Mouse (Mus musculus) hindbrain, embryonic 11.5 days (tissue): ENCODE measurements at regions not wholly inside any gene's neighbourhood (a gene's known extent, or its start where the extent isn't known, plus 50 kb on each side); places are given as distances from the start of the nearest gene placed in this dataset.

ENCODE experiments used
- ATAC-seq: fragments of 200-750 bp; cut with Nextera tagmentation; 2 replicates; pipeline ENCODE4 v1.8.0; 2017; ENCODE audit warnings: mild to moderate bottlenecking, moderate TSS enrichment, moderate library complexity; ENCODE audit not compliant: low FRiP score
- DNase-seq: peaks from one replicate; pipeline ENCODE4 v3.0.0-alpha.2; 2015; ENCODE audit warnings: low spot score
- H3K27ac ChIP-seq: fragments of 300-500 bp; sonication (generic); 2 replicates; pipeline ENCODE4 v1.5.1; 2014; ENCODE audit warnings: mild to moderate bottlenecking, low read depth, low read length
- H3K27me3 ChIP-seq: fragments of 300-500 bp; sonication (generic); 2 replicates; pipeline ENCODE4 v1.6.1; 2014; ENCODE audit warnings: mild to moderate bottlenecking, low read length, moderate library complexity, mixed read lengths; ENCODE audit not compliant: control insufficient read depth, insufficient read depth
- H3K36me3 ChIP-seq: fragments of 300-500 bp; sonication (generic); 2 replicates; pipeline ENCODE4 v1.6.1; 2014; ENCODE audit warnings: mild to moderate bottlenecking, low read length, moderate library complexity, mixed read lengths; ENCODE audit not compliant: control insufficient read depth, insufficient read depth
- H3K4me1 ChIP-seq: fragments of 300-500 bp; sonication (generic); replicated peaks from 2 replicates; pipeline ENCODE4 v1.6.1; 2014; ENCODE audit warnings: low read length, mixed read lengths; ENCODE audit not compliant: control insufficient read depth, insufficient read depth
- H3K4me2 ChIP-seq: fragments of 300-500 bp; sonication (generic); replicated peaks from 2 replicates; pipeline ENCODE4 v1.6.1; 2014; ENCODE audit warnings: mild to moderate bottlenecking, low read depth, low read length
- H3K4me3 ChIP-seq: fragments of 300-500 bp; sonication (generic); 2 replicates; pipeline ENCODE4 v1.5.1; 2014; ENCODE audit warnings: low read depth, low read length
- H3K9ac ChIP-seq: fragments of 300-500 bp; sonication (generic); 2 replicates; pipeline ENCODE4 v1.6.1; 2014; ENCODE audit warnings: low read depth, low read length
- H3K9me3 ChIP-seq: fragments of 300-500 bp; sonication (generic); 2 replicates; pipeline ENCODE4 v1.6.1; 2016; ENCODE audit warnings: low read length; ENCODE audit not compliant: control insufficient read depth
- WGBS: fragments of 180-500 bp; shearing (Covaris S2); extraction: QIAGEN DNeasy Blood & Tissue Kit; methylation state at CpG from one replicate; pipeline ENCODE4 v1.1.7; 2014; 5-methylcytosine and 5-hydroxymethylcytosine counted together

- H3K4me3 ChIP-seq = no peak overlapping the region
- H3K4me1 ChIP-seq = no peaks in the 10 kb centered on the region
- ATAC-seq (no peak), DNase-seq (no peak)
- H3K9ac ChIP-seq = no peak overlapping the region
- H3K4me2 ChIP-seq = no peak overlapping the region
- H3K36me3 ChIP-seq = no peaks in the 10 kb centered on the region
- WGBS = 79% methylated on average over 2 of the region's 2 CpGs
- no peak overlapping the region for H3K27ac ChIP-seq
- H3K9me3 ChIP-seq = no peaks in the 10 kb centered on the region
- H3K27me3 ChIP-seq = no peaks in the 10 kb centered on the region
Observed at GRCm38 (mm10) chr14:21932771-21933170, 56.6 kb downstream of the Zfp503 start.

DNA sequence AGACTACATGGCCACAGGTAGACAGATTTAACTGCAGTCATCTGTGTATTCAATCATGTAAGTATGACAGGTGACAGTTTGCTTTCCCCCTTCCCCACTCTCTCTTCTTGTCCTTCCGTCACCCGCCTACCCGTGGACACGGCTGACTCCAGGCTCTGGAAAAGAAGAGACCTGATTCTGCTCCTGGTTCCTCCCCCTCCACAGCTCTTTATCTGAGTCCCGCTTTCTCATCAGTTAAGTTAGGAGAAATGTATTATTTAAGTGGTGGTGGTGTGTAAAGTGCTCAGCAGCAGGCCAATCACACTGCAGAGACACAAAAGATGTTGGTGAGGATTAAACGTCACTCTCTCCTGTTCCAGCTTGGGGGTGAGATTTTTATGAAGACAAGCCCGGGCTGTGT is 57.5 kb downstream of the Zfp503 start:
- no peak overlapping the region for H3K4me3 ChIP-seq
- H3K4me1 ChIP-seq = no peaks in the 10 kb centered on the region
- no peak overlapping the region for H3K4me2 ChIP-seq
- H3K9me3 ChIP-seq = no peaks in the 10 kb centered on the region
- no peak for ATAC-seq
- DNase-seq = no peak
- no peaks in the 10 kb centered on the region for H3K27me3 ChIP-seq
- no peak overlapping the region for H3K27ac ChIP-seq
- H3K36me3 ChIP-seq = no peaks in the 10 kb centered on the region
- WGBS = 78% methylated on average over 7 of the region's 7 CpGs
- H3K9ac ChIP-seq = no peak overlapping the region

GRCm38 (mm10) chr14:21929048-21929447 is 60.4 kb downstream of the Zfp503 start:
- H3K9ac ChIP-seq = no peak overlapping the region
- H3K9me3 ChIP-seq = no peaks in the 10 kb centered on the region
- no peak for ATAC-seq
- H3K27ac ChIP-seq = no peak overlapping the region
- H3K4me2 ChIP-seq = no peak overlapping the region
- no peaks in the 10 kb centered on the region for H3K36me3 ChIP-seq
- 77% methylated on average over 5 of the region's 5 CpGs for WGBS
- H3K27me3 ChIP-seq = no peaks in the 10 kb centered on the region
- no peak overlapping the region for H3K4me3 ChIP-seq
- DNase-seq = no peak
- no peaks in the 10 kb centered on the region for H3K4me1 ChIP-seq

DNA sequence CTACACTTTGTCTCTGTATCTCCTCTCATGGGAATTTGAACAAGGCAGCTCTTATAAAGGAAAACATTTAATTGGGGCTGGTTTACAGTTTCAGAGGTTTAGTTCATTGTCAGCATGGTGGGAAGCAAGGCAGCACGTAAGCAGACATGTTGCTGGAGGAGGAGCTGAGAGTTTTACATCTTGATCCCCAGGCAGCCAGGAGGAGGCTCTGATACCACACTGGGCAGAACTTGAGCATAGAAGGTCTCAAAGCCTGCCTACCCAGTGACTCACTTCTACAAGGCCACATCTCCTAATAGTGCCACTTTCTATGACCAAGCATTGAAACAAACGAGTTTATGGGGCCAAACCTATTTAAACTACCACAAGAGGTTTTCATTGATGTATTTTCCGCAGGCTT is 67.9 kb upstream of the Comtd1 start:
- DNase-seq (no peak), ATAC-seq (no peak)
- Histone ChIP-seq H3K9ac (no peak overlapping the region), H3K9me3 (no peaks in the 10 kb centered on the region), H3K4me2 (no peak overlapping the region), H3K36me3 (no peaks in the 10 kb centered on the region), H3K27me3 (no peaks in the 10 kb centered on the region), H3K4me1 (no peaks in the 10 kb centered on the region), H3K27ac (no peak overlapping the region), H3K4me3 (no peak overlapping the region)
- 87% methylated on average over 3 of the region's 3 CpGs for WGBS

DNA sequence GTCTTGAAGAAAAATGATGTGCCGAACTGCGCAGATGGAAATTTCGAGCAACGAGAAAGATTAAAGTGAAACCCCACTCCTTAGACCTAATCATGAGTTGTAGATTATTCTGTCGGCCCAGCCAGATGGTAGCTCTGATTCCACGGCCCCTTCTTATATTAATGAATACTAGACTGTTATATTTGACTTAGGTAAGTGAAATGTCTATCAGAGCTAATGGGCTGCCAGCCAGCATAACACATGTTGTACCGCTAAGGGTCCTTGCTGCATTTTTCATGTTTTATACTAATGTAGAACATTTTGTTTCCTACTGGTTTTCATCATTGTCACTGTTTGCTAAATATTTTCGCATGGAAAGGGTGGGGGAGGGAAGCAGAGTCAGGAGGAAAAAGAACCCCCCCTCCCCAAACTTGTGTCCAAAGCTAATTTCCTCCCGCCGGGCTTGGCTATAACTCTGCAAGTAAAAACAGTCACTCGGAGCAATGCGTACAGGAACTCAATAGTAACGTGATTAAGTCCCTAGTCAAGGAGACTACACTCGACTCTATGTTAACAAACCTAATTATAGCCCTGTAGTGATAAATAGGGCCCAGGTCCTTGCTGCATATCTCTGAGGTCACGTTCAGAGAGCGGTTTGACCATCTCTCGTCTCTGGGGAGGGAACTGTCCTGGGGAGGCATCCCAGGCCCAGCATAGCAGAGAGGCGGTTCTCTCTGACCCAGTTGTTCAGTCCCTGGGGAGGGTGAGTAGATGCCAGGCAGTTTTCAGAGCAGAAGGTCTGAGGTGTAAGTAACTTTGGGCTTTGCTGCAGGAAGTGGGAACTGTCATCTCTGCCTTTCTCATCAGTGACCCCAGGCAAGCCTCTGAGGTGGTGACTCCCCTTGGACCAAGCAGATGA is 56.0 kb upstream of the Comtd1 start:
- H3K9ac ChIP-seq = no peak overlapping the region
- H3K9me3 ChIP-seq = no peaks in the 10 kb centered on the region
- DNase-seq (peak; percentile 53), ATAC-seq (peak; percentile 51)
- no peaks in the 10 kb centered on the region for H3K27me3 ChIP-seq
- no peaks in the 10 kb centered on the region for H3K36me3 ChIP-seq
- H3K4me1 ChIP-seq = peaks cover 5% of the 10 kb centered on the region
- no peak overlapping the region; the same call in 1 of the 2 replicates for H3K4me2 ChIP-seq
- 37% methylated on average over 18 of the region's 18 CpGs for WGBS
- no peak overlapping the region for H3K4me3 ChIP-seq
- peak overlapping the region; percentile 93 for H3K27ac ChIP-seq

GRCm38 (mm10) chr14:21903562-21904497 is 55.1 kb upstream of the Comtd1 start:
- Histone ChIP-seq H3K27me3 (no peaks in the 10 kb centered on the region), H3K4me2 (peak overlapping the region; percentile 39), H3K36me3 (no peaks in the 10 kb centered on the region), H3K4me3 (no peak overlapping the region), H3K9ac (peak overlapping the region; percentile 34; the same call in 1 of the 2 replicates), H3K27ac (peak overlapping the region; percentile 93), H3K4me1 (peaks cover 5% of the 10 kb centered on the region), H3K9me3 (no peaks in the 10 kb centered on the region)
- WGBS = 9% methylated on average over 23 of the region's 23 CpGs
- peak; percentile 92 for ATAC-seq
- peak; percentile 82 for DNase-seq

DNA sequence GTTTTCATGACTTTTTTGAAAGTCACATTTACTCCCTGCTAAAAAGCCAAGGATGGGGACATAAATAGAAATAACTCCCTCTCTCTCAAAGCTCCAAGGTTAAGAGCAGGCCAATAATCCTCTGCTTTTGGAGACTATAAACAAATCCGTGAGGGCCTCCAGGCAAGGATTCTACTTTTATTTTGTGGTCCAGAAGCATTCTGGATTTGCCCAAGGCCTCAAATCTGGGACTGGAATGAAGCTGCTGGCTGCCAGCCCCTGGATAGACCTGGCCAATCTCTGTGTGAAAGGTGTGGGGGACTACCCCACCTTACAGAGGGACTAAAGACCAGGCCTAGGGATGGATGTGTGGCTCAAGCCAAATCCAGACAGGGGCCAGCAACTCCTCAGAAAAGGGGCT is 54.1 kb upstream of the Comtd1 start:
- Histone ChIP-seq H3K4me1 (peaks cover 5% of the 10 kb centered on the region), H3K27me3 (no peaks in the 10 kb centered on the region)
- 70% methylated on average over 1 of the region's 1 CpGs for WGBS

DNA sequence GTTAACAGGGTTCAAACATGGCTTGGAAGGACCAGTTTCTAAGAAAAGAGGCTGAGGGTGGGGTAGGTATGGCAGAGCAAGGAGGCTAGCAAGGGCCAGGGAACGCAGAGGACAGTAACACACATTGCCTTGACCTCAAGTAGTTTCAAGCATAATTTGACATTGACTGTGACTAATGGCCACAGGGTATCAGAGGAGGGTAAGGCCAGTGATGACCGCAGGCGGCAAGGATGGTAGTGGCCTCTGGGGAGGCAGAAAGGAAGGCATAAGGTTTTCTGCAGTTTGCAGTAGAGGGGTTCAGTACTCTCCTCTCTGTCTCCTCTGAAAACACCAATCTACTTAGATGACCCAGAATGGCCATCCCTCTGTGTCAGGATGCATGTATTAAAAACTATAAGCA is 53.7 kb upstream of the Comtd1 start:
- Histone ChIP-seq H3K36me3 (no peaks in the 10 kb centered on the region), H3K27ac (no peak overlapping the region), H3K4me2 (no peak overlapping the region), H3K9me3 (no peaks in the 10 kb centered on the region), H3K27me3 (no peaks in the 10 kb centered on the region), H3K4me1 (peaks cover 5% of the 10 kb centered on the region), H3K4me3 (no peak overlapping the region), H3K9ac (no peak overlapping the region)
- no peak for DNase-seq
- ATAC-seq = no peak
- 59% methylated on average over 3 of the region's 3 CpGs for WGBS

More for the DNA sequence above, 54.1 kb upstream of the Comtd1 start:
- DNase-seq (peak; percentile 11), ATAC-seq (no peak)
- peak overlapping the region; percentile 93 for H3K27ac ChIP-seq
- no peaks in the 10 kb centered on the region for H3K36me3 ChIP-seq
- no peaks in the 10 kb centered on the region for H3K9me3 ChIP-seq
- H3K4me3 ChIP-seq = no peak overlapping the region
- no peak overlapping the region for H3K9ac ChIP-seq
- H3K4me2 ChIP-seq = no peak overlapping the region
